Mouse (Mus musculus): ENCODE results near the gene Rab20.

- TF ChIP-seq CTCF (IDR thresholded peaks at IDR 0.05; ENCODE audit: control insufficient read depth, insufficient read depth, insufficient read length), result no peak
- TF ChIP-seq CEBPB (IDR thresholded peaks at IDR 0.05; ENCODE audit: low read depth), result no peak
- no peak for TF ChIP-seq MAX (IDR thresholded peaks at IDR 0.05)
- TF ChIP-seq USF1 (IDR thresholded peaks at IDR 0.05; ENCODE audit: low read depth), result no peak
- TF ChIP-seq MYOG (IDR thresholded peaks at IDR 0.05; ENCODE audit: control insufficient read depth, extremely low read depth, insufficient read length), result no peak
- TF ChIP-seq FOSL1 (IDR thresholded peaks at IDR 0.05; ENCODE audit: insufficient read depth, low read length, poor library complexity, severe bottlenecking), result no peak
Observed at GRCm38 (mm10) chr8:11457278-11457677, 21.2 kb downstream of the Rab20 start.
